Mouse (Mus musculus): Measurements from ENCODE around the gene Trim33.

The Trim33 gene

GRCm38 (mm10) chr3:103364182-103364945, 85.3 kb downstream of the Trim33 start:
- no peak for DNase-seq

DNA sequence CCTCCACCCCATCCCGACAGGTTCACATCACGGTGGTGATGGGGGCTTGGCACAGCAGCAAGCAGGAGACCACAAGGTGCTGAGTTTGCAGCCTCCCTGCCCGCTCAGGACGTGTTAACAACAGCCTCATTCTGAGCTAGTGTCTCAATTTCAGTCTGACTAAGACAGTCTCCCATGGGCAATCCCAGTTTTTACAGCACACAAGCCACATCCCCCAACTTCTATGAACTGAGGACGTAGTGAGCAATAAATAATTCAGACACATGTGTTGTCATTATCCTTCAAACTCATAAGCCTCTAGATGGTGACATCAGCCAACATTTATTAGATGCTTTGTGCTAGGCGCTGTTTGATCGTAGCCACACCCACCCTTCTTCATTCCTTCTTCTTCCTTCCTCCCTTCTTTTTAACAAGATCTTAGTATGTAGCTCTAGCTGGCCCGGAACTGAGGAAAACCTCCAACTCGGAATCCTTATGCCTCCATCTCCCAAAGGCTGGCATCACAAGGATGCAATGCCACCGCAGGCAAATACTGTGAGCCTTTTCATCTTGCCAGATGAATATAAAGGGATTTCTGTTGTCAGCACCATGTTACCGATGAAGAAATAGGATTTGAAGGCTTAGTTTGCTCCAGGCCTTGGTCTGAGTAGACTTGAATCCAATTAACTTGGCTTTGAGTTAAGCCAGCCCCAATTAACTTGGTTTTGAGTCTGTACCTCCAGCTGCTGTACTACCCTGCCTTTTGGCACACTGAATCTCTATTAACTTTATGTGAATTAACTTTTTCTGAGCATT, 88.3 kb downstream of the Trim33 start:
- no peak for DNase-seq

DNA sequence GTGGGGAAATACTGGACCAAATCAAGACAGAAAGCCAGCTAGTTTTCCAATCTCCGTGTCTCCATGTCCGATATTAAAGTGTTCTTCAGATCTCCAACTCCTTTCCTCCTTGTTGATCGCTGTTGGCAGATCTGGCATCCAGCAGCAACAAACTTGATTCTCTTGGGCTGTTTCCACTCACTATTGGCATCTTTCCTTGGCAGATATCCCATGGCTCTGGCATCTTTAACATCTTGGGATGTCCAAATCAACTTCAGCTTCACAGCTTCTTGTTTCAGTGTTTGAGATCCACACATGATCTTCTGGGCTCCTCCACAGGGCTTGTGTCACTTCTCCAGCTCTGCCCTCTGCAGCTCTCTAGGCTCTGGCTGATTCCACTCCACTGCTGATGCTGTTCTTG, 89.6 kb downstream of the Trim33 start:
- DNase-seq = no peak

GRCm38 (mm10) chr3:103374028-103374427, 94.9 kb downstream of the Trim33 start:
- peak; percentile 49 for DNase-seq

DNA sequence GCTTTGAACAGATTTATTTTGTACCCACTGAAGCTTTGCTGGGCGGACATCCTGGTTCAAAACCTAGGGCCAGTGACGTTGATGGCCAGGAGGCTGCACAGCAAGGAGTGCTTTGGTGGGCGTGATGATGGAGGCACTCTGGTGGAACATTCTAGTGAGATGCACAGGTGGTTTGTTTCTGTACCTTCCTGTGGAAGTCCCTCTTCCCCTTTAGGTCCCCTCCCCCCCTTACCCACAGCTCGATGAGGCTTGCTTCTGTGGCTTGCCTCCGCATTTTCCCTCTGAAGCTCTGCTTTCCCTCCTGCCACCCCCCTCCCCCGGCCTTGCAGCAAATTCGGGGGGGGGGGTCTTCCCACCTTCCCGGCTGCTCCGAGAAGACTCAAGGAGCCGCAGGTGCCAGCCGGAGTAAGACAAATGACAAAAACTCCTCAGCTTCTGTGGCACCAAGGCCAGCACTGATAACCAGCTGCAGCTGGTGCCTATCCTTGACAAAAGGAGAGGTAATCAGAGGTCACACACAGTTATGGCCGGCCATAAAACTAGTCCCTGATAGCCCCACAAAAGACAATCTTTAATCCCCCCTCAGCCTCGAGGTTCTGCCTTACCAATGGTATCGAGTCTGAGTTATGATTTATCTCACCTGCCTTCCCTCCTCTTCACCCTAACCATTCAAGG, 96.2 kb downstream of the Trim33 start:
- DNase-seq = no peak

DNA sequence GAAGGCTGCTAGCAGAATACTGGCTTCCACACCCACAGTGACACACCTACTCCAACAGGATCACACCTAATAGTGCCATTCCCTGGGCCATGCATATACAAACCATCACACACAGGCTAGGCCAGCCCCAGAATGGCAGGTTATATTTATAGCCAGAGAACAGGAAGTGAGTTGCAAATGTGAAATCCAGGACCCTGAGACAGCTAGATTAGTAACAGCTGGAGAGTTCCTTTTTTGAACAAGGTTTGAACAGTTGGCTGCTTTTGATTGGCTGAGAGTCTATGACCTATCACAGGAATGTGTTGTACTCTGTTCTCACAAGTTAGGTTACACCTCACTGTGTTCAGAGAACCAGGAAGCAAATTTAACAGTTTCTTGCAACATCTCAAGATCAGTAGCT, 98.9 kb downstream of the Trim33 start:
- DNase-seq = no peak

- DNase-seq = no peak
Measured at GRCm38 (mm10) chr3:103379371-103379770, 100.3 kb downstream of the Trim33 start.

GRCm38 (mm10) chr3:103380814-103381213, 101.7 kb downstream of the Trim33 start:
- DNase-seq = no peak

- no peak for DNase-seq
Measured at GRCm38 (mm10) chr3:103381441-103381840, 102.3 kb downstream of the Trim33 start.

GRCm38 (mm10) chr3:103382872-103383567, 103.9 kb downstream of the Trim33 start:
- peak; percentile 98 for DNase-seq

GRCm38 (mm10) chr3:103384486-103384885, 105.4 kb downstream of the Trim33 start:
- DNase-seq = no peak

DNA sequence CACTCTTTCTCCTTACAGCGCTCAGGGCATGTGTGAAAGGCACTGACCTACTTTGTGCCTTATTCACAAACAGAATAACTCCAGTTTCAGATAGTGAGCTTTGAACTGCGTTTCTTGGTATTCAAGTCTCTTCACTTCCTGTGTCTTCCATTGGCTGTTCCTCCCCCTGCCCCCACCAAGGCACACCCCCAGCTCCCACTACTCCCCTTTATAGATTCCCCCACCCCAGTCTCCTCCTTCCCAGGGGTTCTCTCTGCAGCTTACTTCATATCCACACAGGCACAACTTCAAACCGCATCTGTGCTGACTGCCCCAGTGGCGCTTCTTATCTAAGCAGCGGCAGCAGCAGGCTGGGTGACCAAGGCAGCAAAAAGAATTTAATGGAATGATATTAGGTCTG, 105.9 kb downstream of the Trim33 start:
- DNase-seq = no peak

DNA sequence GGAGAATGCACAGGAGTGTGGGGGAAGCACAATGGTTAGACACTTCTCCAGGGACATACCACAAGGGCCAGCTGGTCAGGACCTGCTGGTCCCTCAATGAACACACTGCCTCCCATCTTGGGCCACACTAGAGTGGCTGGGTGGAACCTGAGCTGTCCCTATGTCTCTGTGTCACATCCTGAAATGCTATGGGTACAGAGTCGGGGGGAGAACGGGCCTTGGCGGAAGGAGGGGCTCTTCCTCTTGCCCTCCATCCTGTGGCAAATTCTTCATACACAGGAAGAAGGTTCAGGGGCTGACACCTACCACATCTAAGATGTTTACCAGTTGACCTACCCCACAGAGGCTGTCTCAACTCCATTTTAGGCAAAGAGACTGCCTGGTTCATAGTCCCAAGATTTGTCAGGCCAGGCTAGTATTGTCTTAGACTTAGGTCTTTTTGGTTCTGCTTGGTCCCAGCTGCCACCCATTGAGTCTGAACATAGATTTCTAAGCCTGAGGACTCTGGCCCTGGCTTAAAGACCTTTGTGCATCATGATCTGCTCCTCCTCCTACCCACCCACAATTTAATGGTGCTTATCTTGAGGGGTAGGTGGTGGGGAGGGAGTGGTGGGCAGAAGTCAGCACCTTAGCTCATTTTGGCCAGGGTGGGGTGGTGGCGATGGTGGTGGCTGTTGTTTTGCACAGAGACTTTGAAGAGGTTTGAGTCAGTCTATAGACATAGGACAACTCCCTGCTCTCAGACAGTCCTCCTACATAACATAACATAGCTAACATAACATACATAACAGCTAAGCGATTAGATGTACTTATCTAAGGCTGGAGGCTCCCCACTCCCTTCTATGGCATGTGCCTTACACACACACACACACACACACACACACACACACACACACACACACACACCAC, 106.5 kb downstream of the Trim33 start:
- DNase-seq = no peak

- DNase-seq = no peak
Measured at GRCm38 (mm10) chr3:103386292-103387031, 107.4 kb downstream of the Trim33 start.

- DNase-seq = peak; percentile 25
Measured at GRCm38 (mm10) chr3:103392613-103393258, 113.6 kb downstream of the Trim33 start.

DNA sequence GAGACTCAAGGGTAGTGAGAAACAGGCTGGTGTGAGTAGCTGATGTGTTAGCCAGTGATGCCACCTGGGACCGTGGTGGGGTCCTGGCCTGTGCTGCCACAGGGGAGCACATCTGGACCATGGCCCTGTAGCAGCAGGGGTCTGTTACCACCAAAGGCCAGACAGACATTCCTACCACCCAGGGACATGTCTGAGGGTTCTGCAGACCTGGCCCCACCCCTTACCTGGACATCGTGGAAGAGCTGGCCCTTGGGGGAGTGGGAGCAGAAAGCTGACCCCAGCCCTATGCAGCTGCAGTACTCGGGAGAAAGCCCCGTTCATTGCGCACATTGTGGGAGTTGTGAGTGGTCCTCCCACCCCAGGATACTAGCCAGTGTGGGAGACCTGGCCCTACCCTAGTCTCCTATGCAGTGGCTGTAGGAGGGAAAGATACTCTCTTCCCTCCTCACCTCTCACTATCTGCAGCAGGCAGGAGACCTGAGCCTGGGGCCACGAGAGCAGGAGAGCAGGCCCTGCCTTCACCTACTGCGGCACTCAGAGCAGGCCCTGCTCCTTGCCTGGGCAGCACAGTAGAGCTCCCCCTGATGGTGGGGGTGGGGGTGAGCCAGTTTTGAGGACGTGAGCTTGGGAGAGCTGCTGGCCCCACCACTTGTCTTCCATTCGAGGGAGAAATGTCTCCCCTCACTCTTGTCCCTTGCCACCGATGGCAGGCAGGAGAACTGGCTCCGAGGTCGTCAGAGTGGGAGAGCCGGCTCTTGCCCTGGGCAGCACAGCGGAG, 114.4 kb downstream of the Trim33 start:
- no peak for DNase-seq

DNA sequence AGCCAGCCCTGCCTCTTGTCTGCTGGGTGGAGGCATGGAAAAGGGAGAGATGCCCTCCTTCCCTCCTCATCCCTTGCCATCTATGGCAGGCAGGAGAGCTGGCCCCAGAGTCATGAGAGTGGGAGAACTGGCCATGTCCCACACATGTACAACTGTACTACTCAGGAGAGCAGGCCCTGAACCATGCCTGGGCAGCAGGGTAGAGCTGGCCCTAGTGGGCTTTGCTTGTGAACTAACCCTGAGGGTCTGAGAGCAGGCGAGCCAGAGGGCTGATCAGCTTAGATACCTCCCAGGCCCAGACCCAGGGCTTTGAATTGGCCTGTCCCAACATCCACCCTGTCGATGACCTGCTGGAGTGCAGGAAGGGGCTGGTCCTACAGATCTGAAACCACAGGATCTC, 115.0 kb downstream of the Trim33 start:
- no peak for DNase-seq

DNA sequence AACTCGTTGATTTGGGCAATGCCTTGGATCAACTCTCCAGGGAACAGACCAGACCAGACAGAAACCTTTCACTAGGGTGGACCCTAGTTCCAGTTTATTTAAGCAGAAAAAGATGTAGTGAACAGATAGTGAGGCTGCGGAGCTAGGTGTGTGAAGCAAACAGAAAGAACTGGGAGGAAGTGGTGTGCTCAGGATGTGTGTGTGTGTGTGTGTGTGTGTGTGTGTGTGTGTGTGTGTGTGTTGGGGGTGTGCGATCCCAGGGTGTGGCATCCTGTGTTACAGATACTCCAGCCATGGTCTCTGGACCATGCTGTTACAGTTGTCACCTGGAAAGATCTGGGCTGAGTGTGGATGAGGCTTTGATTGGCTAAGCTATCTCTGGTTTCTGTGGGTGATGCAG, 118.4 kb downstream of the Trim33 start:
- no peak for DNase-seq

DNA sequence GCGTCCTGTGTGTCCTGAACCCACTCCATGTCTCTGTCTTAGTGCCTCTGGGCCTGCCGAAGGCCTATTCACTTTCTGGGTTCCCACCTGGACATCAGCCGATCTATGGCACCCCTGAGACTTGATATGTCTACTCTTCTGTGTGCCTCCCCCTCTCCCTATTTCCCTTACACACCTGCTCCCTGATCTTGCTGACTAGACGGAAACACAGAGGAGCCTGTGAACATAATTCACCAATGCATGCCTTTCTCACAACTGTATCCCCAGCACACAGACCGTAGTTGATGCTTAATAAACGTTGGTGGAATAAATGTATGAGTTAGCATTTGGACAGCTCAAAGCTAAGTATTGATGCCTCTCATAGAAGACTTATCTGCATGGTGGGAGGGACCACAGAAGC, 121.7 kb downstream of the Trim33 start:
- no peak for DNase-seq

Measured in right cerebral cortex, postnatal 4 days (tissue).